Mouse (Mus musculus): ENCODE measurements at regions not wholly inside any gene's neighbourhood (a gene's known extent, or its start where the extent isn't known, plus 50 kb on each side); places are given as distances from the start of the nearest gene placed in this dataset.

DNA sequence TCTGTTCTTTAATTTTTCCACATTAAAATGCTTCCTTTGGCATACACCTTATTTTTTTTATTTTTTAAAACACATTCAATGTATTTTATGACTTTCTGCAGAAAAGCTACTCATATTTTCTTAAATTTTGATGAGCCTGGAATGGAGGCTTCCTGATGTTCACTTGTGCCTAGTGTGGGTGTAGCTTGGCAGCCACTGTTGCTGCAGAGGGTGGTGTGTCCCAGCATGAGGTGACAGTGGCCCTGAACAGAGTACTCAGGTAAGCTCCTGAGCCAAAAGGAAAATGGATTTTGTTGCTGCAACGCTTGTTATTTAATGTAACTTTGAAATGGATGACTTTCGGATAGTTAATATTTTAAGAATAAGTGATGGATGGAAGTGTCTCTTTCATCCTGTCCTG, 170.6 kb downstream of the Eipr1 start:
- no peak overlapping the region for H3K9ac ChIP-seq (replicated peaks)
- no peaks in the 10 kb centered on the region for H3K4me1 ChIP-seq
- 87% methylated on average over 2 of the region's 2 CpGs for WGBS
- no peak for ATAC-seq (ENCODE audit: low FRiP score, low read depth)
- H3K9me3 ChIP-seq = no peaks in the 10 kb centered on the region
- no peaks in the 10 kb centered on the region for H3K27me3 ChIP-seq
- no peak overlapping the region for H3K27ac ChIP-seq (replicated peaks)
- H3K36me3 ChIP-seq = no peaks in the 10 kb centered on the region
- H3K4me2 ChIP-seq (replicated peaks) = no peak overlapping the region
- H3K4me3 ChIP-seq = no peak overlapping the region

DNA sequence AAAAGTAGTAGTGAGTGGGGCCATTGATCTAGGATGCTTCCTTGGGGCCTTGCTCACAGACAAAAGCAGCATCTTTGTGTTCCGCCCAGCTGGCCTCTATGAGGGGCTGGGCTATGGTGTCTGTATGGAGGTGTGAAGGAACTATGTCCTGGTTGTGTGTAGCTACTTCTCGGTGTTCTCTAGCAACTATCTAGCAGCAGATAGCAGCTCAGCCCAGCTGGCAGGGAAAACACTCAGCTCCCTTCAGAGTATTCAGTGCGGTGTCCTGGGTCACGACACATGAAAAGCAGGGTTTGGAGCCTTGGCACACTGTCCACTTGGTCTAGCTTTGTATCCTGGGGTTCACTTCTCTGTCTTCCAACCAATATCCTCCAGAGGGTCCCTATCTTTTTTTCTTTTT, 173.6 kb downstream of the Eipr1 start:
- Histone ChIP-seq H3K9ac (replicated peaks) (no peak overlapping the region), H3K9me3 (no peaks in the 10 kb centered on the region), H3K36me3 (no peaks in the 10 kb centered on the region), H3K27ac (replicated peaks) (no peak overlapping the region), H3K4me1 (no peaks in the 10 kb centered on the region), H3K27me3 (no peaks in the 10 kb centered on the region), H3K4me2 (replicated peaks) (no peak overlapping the region), H3K4me3 (no peak overlapping the region)
- 91% methylated on average over 4 of the region's 4 CpGs for WGBS
- ATAC-seq (ENCODE audit: low FRiP score, low read depth) = no peak

DNA sequence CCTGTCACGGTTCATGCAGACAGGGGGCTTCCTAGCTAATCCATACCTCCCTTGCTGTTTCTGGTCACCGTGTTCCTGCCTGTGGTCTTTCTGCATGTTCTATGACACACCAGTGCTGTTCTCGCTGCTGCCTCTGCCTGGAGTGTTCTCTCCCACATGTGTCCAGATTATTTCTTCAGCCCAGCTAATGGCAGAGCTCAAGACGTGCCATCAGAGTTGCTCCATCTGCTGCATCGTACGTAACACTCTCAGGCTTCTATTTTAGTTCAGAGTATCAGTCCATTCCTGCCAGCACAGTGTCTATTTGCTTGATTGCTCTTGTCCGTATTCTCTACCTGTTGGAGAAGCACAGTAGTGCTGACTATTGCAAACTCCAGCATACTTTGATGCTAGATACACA, 188.3 kb downstream of the Eipr1 start:
- H3K27me3 ChIP-seq = no peaks in the 10 kb centered on the region

GRCm38 (mm10) chr12:28948889-28949288, 197.3 kb downstream of the Eipr1 start:
- Histone ChIP-seq H3K4me2 (replicated peaks) (no peak overlapping the region), H3K9me3 (no peaks in the 10 kb centered on the region; the same call in 1 of the 2 replicates), H3K4me1 (peaks cover 8% of the 10 kb centered on the region; the same call in 1 of the 2 replicates), H3K36me3 (no peaks in the 10 kb centered on the region), H3K27ac (replicated peaks) (peak overlapping the region; percentile 5; the same call in 1 of the 2 replicates), H3K9ac (replicated peaks) (no peak overlapping the region), H3K4me3 (no peak overlapping the region), H3K27me3 (no peaks in the 10 kb centered on the region)
- ATAC-seq (ENCODE audit: low FRiP score, low read depth) = no peak
- 51% methylated on average over 9 of the region's 9 CpGs for WGBS

More for the DNA sequence above, 188.3 kb downstream of the Eipr1 start:
- Histone ChIP-seq H3K9me3 (no peaks in the 10 kb centered on the region), H3K4me2 (replicated peaks) (no peak overlapping the region), H3K9ac (replicated peaks) (no peak overlapping the region), H3K36me3 (no peaks in the 10 kb centered on the region), H3K4me1 (no peaks in the 10 kb centered on the region), H3K27ac (replicated peaks) (no peak overlapping the region), H3K4me3 (no peak overlapping the region)
- 89% methylated on average over 7 of the region's 7 CpGs for WGBS
- no peak for ATAC-seq (ENCODE audit: low FRiP score, low read depth)

GRCm38 (mm10) chr12:28949307-28949706, 197.7 kb downstream of the Eipr1 start:
- no peaks in the 10 kb centered on the region for H3K36me3 ChIP-seq
- no peak for ATAC-seq (ENCODE audit: low FRiP score, low read depth)
- no peaks in the 10 kb centered on the region; the same call in 1 of the 2 replicates for H3K9me3 ChIP-seq
- peak overlapping the region; percentile 5; the same call in 1 of the 2 replicates for H3K27ac ChIP-seq (replicated peaks)
- no peak overlapping the region for H3K4me2 ChIP-seq (replicated peaks)
- H3K27me3 ChIP-seq = no peaks in the 10 kb centered on the region
- 78% methylated on average over 10 of the region's 10 CpGs for WGBS
- H3K9ac ChIP-seq (replicated peaks) = no peak overlapping the region
- no peak overlapping the region for H3K4me3 ChIP-seq
- H3K4me1 ChIP-seq = peaks cover 8% of the 10 kb centered on the region; the same call in 1 of the 2 replicates

DNA sequence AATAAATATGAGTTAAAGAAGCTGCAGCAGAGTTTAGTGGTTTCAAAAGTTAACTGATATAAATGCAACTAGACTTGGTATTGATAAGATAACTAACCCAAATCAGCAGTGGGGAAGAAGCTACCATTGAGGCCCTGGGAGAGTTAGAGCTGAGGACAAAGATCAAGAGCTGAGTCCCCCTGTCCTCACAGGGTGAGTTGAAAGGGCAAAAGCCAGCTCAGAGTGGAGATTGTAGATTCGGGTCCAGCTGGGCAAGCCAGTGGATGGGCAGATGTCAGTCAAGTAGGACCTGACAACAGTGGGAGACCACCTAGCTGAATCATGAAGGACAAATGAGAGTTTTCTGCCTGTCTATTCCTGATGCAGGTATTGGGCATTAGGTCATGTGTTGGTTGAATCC, 205.6 kb downstream of the Eipr1 start:
- H3K36me3 ChIP-seq = no peaks in the 10 kb centered on the region
- 90% methylated on average over 1 of the region's 1 CpGs for WGBS

GRCm38 (mm10) chr12:28958661-28959060, 207.1 kb downstream of the Eipr1 start:
- Histone ChIP-seq H3K9me3 (no peaks in the 10 kb centered on the region), H3K4me3 (no peak overlapping the region), H3K27me3 (no peaks in the 10 kb centered on the region), H3K27ac (replicated peaks) (no peak overlapping the region), H3K4me1 (no peaks in the 10 kb centered on the region), H3K36me3 (no peaks in the 10 kb centered on the region), H3K9ac (replicated peaks) (no peak overlapping the region), H3K4me2 (replicated peaks) (no peak overlapping the region)
- WGBS = 87% methylated on average over 1 of the region's 1 CpGs
- ATAC-seq (ENCODE audit: low FRiP score, low read depth) = no peak

More for the DNA sequence above, 205.6 kb downstream of the Eipr1 start:
- Histone ChIP-seq H3K9ac (replicated peaks) (no peak overlapping the region), H3K4me1 (no peaks in the 10 kb centered on the region), H3K4me3 (no peak overlapping the region), H3K27me3 (no peaks in the 10 kb centered on the region), H3K27ac (replicated peaks) (no peak overlapping the region), H3K4me2 (replicated peaks) (no peak overlapping the region), H3K9me3 (no peaks in the 10 kb centered on the region; the same call in 1 of the 2 replicates)
- no peak for ATAC-seq (ENCODE audit: low FRiP score, low read depth)

- Histone ChIP-seq H3K4me2 (replicated peaks) (no peak overlapping the region), H3K9me3 (0 out of 2 replicates have a peak, but pooled peaks cover 7% of the 10 kb centered on the region), H3K27ac (replicated peaks) (no peak overlapping the region), H3K4me1 (peaks cover 9% of the 10 kb centered on the region), H3K36me3 (no peaks in the 10 kb centered on the region), H3K9ac (replicated peaks) (no peak overlapping the region), H3K27me3 (no peaks in the 10 kb centered on the region), H3K4me3 (no peak overlapping the region)
- 82% methylated on average over 2 of the region's 2 CpGs for WGBS
- no peak for ATAC-seq (ENCODE audit: low FRiP score, low read depth)
These were observed 218.2 kb downstream of the Eipr1 start for GRCm38 (mm10) chr12:28969671-28970379.

- ATAC-seq (ENCODE audit: low FRiP score, low read depth) = peak; percentile 38; the same call in 1 of the 2 replicates
- peaks cover 12% of the 10 kb centered on the region for H3K4me1 ChIP-seq
- no peak overlapping the region for H3K4me2 ChIP-seq (replicated peaks)
- no peak overlapping the region for H3K27ac ChIP-seq (replicated peaks)
- H3K9ac ChIP-seq (replicated peaks) = no peak overlapping the region
- H3K9me3 ChIP-seq = 0 out of 2 replicates have a peak, but pooled peaks cover 7% of the 10 kb centered on the region
- H3K36me3 ChIP-seq = no peaks in the 10 kb centered on the region
- 25% methylated on average over 6 of the region's 6 CpGs for WGBS
- no peaks in the 10 kb centered on the region for H3K27me3 ChIP-seq
- H3K4me3 ChIP-seq = no peak overlapping the region
These were observed 223.0 kb downstream of the Eipr1 start for GRCm38 (mm10) chr12:28974571-28975041.

- no peak overlapping the region for H3K4me3 ChIP-seq
- no peak overlapping the region for H3K9ac ChIP-seq (replicated peaks)
- 0 out of 2 replicates have a peak, but pooled peaks have one; percentile 34 for ATAC-seq (ENCODE audit: low FRiP score, low read depth)
- no peaks in the 10 kb centered on the region for H3K27me3 ChIP-seq
- WGBS = 84% methylated on average over 5 of the region's 5 CpGs
- no peaks in the 10 kb centered on the region for H3K36me3 ChIP-seq
- peaks cover 12% of the 10 kb centered on the region for H3K4me1 ChIP-seq
- 0 out of 2 replicates have a peak, but pooled peaks cover 7% of the 10 kb centered on the region for H3K9me3 ChIP-seq
- H3K27ac ChIP-seq (replicated peaks) = no peak overlapping the region
- H3K4me2 ChIP-seq (replicated peaks) = no peak overlapping the region
These were observed 223.6 kb downstream of the Eipr1 start for GRCm38 (mm10) chr12:28975249-28975648.

GRCm38 (mm10) chr12:28979679-28980078, 228.1 kb downstream of the Eipr1 start:
- Histone ChIP-seq H3K36me3 (no peaks in the 10 kb centered on the region), H3K4me3 (no peak overlapping the region), H3K9me3 (no peaks in the 10 kb centered on the region), H3K27me3 (no peaks in the 10 kb centered on the region), H3K4me2 (replicated peaks) (no peak overlapping the region), H3K27ac (replicated peaks) (no peak overlapping the region), H3K9ac (replicated peaks) (no peak overlapping the region), H3K4me1 (peaks cover 5% of the 10 kb centered on the region)
- no peak for ATAC-seq (ENCODE audit: low FRiP score, low read depth)
- 81% methylated on average over 7 of the region's 7 CpGs for WGBS

DNA sequence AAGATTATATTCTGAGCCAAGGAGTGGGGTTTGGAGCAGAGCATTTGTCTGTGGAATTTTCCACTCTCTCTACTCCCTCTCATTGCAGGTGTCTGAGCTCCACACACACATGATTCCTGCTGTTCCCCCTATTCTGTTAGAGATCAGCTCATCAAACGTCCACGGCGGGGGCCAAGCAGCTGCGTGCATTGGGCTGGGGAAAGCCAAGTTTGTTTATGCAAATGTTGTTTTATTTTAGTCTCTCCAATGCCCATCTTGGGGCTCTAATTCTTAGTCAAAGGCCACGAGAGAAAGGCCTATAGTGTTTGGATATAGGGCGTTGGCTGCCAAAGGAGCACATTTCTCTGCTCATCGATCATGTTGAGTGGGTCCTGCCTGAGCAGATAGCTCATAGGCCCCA, 234.6 kb downstream of the Eipr1 start:
- Histone ChIP-seq H3K27me3 (no peaks in the 10 kb centered on the region), H3K9me3 (no peaks in the 10 kb centered on the region), H3K27ac (replicated peaks) (0 out of 2 replicates have a peak overlapping the region, but pooled peaks have one; percentile 11), H3K4me2 (replicated peaks) (no peak overlapping the region), H3K9ac (replicated peaks) (no peak overlapping the region), H3K4me3 (no peak overlapping the region), H3K4me1 (no peaks in the 10 kb centered on the region; the same call in 1 of the 2 replicates), H3K36me3 (no peaks in the 10 kb centered on the region)
- ATAC-seq (ENCODE audit: low FRiP score, low read depth) = no peak
- 54% methylated on average over 7 of the region's 7 CpGs for WGBS
